Mouse (Mus musculus) E14TG2a.4 (cell line): Measurements from ENCODE around the gene Prkd2.

Experiments used
- H3K27me3 ChIP-seq: 2 replicates; pipeline ENCODE4 v1.6.1; 2014; ENCODE audit warnings: low read length, control low read depth; ENCODE audit not compliant: insufficient read depth
- H3K36me3 ChIP-seq: 2 replicates; pipeline ENCODE4 v1.6.1; 2014; ENCODE audit warnings: low read length, control low read depth; ENCODE audit not compliant: insufficient read depth
- H3K4me1 ChIP-seq: replicated peaks from 2 replicates; pipeline ENCODE4 v1.6.1; 2014; ENCODE audit warnings: low read depth, low read length, control low read depth
- H3K4me3 ChIP-seq: replicated peaks from 2 replicates; pipeline ENCODE4 v1.5.1; 2014; ENCODE audit warnings: mild to moderate bottlenecking, low read length
- H3K9me3 ChIP-seq: 2 replicates; pipeline ENCODE4 v1.6.1; 2014; ENCODE audit warnings: low read length, control low read depth
- CTCF ChIP-seq: conservative IDR thresholded peaks from 2 replicates; pipeline ENCODE4 v1.5.1; 2014; ENCODE audit warnings: low read length
- NANOG ChIP-seq: IDR thresholded peaks from 2 replicates; pipeline ENCODE4 v1.6.1; 2014; ENCODE audit warnings: borderline replicate concordance, low read length, mixed read lengths
- POU5F1 ChIP-seq: IDR thresholded peaks from 2 replicates; pipeline ENCODE4 v1.6.1; 2014; ENCODE audit warnings: low read length, borderline replicate concordance

The Prkd2 gene

DNA sequence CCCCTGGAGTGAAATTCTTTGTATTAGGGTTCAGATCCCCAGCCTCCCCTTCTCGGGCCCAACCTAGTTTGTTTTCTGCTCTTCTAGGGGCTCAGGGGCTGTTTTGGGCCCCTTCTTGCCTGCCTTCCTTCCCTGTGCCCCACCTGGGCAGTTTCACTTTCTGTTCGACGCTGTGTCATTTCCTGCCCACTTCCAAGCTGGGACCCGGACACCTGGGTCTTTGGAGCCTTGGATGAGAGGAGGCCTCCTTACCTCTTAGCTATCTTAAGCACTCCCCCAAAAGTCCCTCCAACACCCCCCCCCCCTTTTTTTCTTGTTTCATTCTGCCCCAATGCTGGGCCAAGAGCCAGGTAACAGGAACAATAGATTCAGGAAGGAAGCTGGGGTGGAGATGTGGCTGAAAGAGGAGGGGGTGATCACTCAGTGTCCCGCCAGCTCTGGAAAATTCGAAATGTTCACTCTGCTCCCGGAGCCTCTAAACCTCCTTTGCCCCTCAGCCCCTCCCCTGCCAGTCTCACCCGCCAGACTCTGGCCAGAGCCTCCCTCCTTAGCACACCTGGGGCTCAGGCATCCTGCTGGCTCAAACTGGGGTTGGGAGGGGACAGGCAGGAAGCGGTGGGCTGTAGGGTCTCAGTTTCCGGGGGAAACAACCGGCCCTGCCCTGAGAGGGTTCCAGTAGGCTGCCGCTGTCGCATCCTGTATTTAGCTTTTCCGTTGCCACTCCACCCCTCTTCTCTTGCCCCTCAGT, 2.5 kb downstream of the Prkd2 start:
- TF ChIP-seq POU5F1 (no peak), CTCF (no peak), NANOG (no peak)
- Histone ChIP-seq H3K27me3 (peaks cover 48% of the 10 kb centered on the region), H3K4me1 (peaks cover 76% of the 10 kb centered on the region), H3K36me3 (peaks cover 33% of the 10 kb centered on the region), H3K9me3 (no peaks in the 10 kb centered on the region), H3K4me3 (peak overlapping the region; percentile 69)

GRCm38 (mm10) chr7:16845820-16846167, 3.1 kb downstream of the Prkd2 start:
- Histone ChIP-seq H3K36me3 (peaks cover 28% of the 10 kb centered on the region), H3K27me3 (peaks cover 48% of the 10 kb centered on the region), H3K4me3 (peak overlapping the region; percentile 69), H3K9me3 (no peaks in the 10 kb centered on the region), H3K4me1 (peaks cover 72% of the 10 kb centered on the region)
- TF ChIP-seq POU5F1: no peak
- no peak for TF ChIP-seq NANOG
- TF ChIP-seq CTCF: no peak

- TF ChIP-seq POU5F1: no peak
- no peaks in the 10 kb centered on the region for H3K9me3 ChIP-seq
- no peak overlapping the region for H3K4me3 ChIP-seq
- peaks cover 62% of the 10 kb centered on the region for H3K4me1 ChIP-seq
- H3K27me3 ChIP-seq: peaks cover 48% of the 10 kb centered on the region
- H3K36me3 ChIP-seq: peaks cover 18% of the 10 kb centered on the region
Observed at GRCm38 (mm10) chr7:16846775-16847174, 4.1 kb downstream of the Prkd2 start.

- Histone ChIP-seq H3K4me3 (0 out of 2 replicates have a peak overlapping the region, but pooled peaks have one; percentile 23), H3K9me3 (no peaks in the 10 kb centered on the region), H3K4me1 (peaks cover 56% of the 10 kb centered on the region), H3K36me3 (peaks cover 13% of the 10 kb centered on the region; the same call in 1 of the 2 replicates), H3K27me3 (peaks cover 48% of the 10 kb centered on the region)
- TF ChIP-seq CTCF (no peak), NANOG (no peak)
Observed at GRCm38 (mm10) chr7:16847507-16847906, 4.8 kb downstream of the Prkd2 start.

DNA sequence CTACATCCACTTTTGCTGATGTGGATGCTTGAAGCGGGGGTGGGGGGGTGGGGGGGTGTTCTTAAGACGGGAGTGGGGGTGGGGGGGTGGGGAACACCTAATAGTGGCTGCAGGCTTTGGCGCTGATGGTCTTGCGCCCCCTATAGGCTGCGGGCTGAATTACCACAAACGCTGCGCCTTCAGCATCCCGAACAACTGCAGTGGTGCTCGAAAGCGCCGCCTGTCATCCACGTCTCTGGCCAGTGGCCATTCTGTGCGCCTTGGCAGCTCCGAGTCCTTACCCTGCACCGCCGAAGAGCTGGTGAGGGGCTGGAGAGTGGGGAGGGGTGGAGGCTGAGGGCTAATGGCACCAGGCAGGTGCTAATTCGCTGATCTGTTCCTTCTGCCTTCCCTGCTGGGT, 5.9 kb downstream of the Prkd2 start:
- peaks cover 42% of the 10 kb centered on the region for H3K27me3 ChIP-seq
- TF ChIP-seq NANOG: no peak
- TF ChIP-seq CTCF: peak; percentile 63
- no peak for TF ChIP-seq POU5F1
- peak overlapping the region; percentile 51 for H3K4me3 ChIP-seq
- H3K36me3 ChIP-seq: peaks cover 13% of the 10 kb centered on the region; the same call in 1 of the 2 replicates
- peaks cover 56% of the 10 kb centered on the region for H3K4me1 ChIP-seq
- no peaks in the 10 kb centered on the region for H3K9me3 ChIP-seq

- H3K4me3 ChIP-seq: no peak overlapping the region
- no peak for TF ChIP-seq NANOG
- no peak for TF ChIP-seq POU5F1
- no peak for TF ChIP-seq CTCF
Observed at GRCm38 (mm10) chr7:16851636-16852035, 8.9 kb downstream of the Prkd2 start.

GRCm38 (mm10) chr7:16853302-16853831, 10.7 kb downstream of the Prkd2 start:
- peaks cover 40% of the 10 kb centered on the region for H3K4me1 ChIP-seq
- peaks cover 33% of the 10 kb centered on the region for H3K36me3 ChIP-seq
- no peak overlapping the region for H3K4me3 ChIP-seq
- H3K9me3 ChIP-seq: no peaks in the 10 kb centered on the region
- peaks cover 6% of the 10 kb centered on the region for H3K27me3 ChIP-seq
- no peak for TF ChIP-seq NANOG
- no peak for TF ChIP-seq CTCF
- TF ChIP-seq POU5F1: no peak

More at GRCm38 (mm10) chr7:16851636-16852035, 8.9 kb downstream of the Prkd2 start:
- Histone ChIP-seq H3K4me1 (peaks cover 46% of the 10 kb centered on the region), H3K27me3 (peaks cover 20% of the 10 kb centered on the region), H3K9me3 (no peaks in the 10 kb centered on the region), H3K36me3 (peaks cover 28% of the 10 kb centered on the region)

GRCm38 (mm10) chr7:16858336-16858735, 15.6 kb downstream of the Prkd2 start:
- Histone ChIP-seq H3K4me3 (peak overlapping the region; percentile 53), H3K9me3 (no peaks in the 10 kb centered on the region), H3K4me1 (peaks cover 22% of the 10 kb centered on the region), H3K36me3 (peaks cover 20% of the 10 kb centered on the region), H3K27me3 (no peaks in the 10 kb centered on the region)
- TF ChIP-seq POU5F1 (no peak), NANOG (no peak), CTCF (peak; percentile 82)
